Mouse (Mus musculus) liver, embryonic 13.5 days (tissue): ENCODE results near the gene Dnali1. TPM values are rescaled to one million over a fixed set of nuclear protein-coding genes. Genes with fewer than 3 reads are reported as not detected.

Source experiments
- ATAC-seq: fragments of 200-750 bp; cut with Nextera tagmentation; 2 replicates; pipeline ENCODE4 v1.8.0; 2017; ENCODE audit warnings: low read depth, mild to moderate bottlenecking, moderate number of reproducible peaks, moderate library complexity
- DNase-seq: peaks from one replicate; pipeline ENCODE4 v3.0.0; 2022
- H3K27ac ChIP-seq: fragments of 300-500 bp; sonication (generic); 2 replicates; pipeline ENCODE4 v1.5.1; 2015; ENCODE audit warnings: moderate library complexity, mild to moderate bottlenecking, inconsistent platforms
- H3K27me3 ChIP-seq: fragments of 300-500 bp; sonication (generic); 2 replicates; pipeline ENCODE4 v1.6.1; 2015; ENCODE audit warnings: mild to moderate bottlenecking, inconsistent platforms
- H3K36me3 ChIP-seq: fragments of 300-500 bp; sonication (generic); 2 replicates; pipeline ENCODE4 v1.6.1; 2015; ENCODE audit warnings: mild to moderate bottlenecking, inconsistent platforms
- H3K4me1 ChIP-seq: fragments of 300-500 bp; sonication (generic); replicated peaks from 2 replicates; pipeline ENCODE4 v1.6.1; 2015; ENCODE audit warnings: inconsistent platforms
- H3K4me2 ChIP-seq: fragments of 300-500 bp; sonication (generic); 2 replicates; pipeline ENCODE4 v1.6.1; 2015; ENCODE audit warnings: inconsistent platforms, mild to moderate bottlenecking, moderate library complexity
- H3K4me3 ChIP-seq: fragments of 300-500 bp; sonication (generic); replicated peaks from 2 replicates; pipeline ENCODE4 v1.5.1; 2015; ENCODE audit warnings: mild to moderate bottlenecking, inconsistent platforms
- H3K9ac ChIP-seq: fragments of 300-500 bp; sonication (generic); 2 replicates; pipeline ENCODE4 v1.6.1; 2015; ENCODE audit warnings: mild to moderate bottlenecking, inconsistent platforms
- H3K9me3 ChIP-seq: fragments of 300-500 bp; sonication (generic); replicated peaks from 2 replicates; pipeline ENCODE4 v1.6.1; 2016; ENCODE audit warnings: inconsistent platforms
- WGBS: fragments of 180-500 bp; shearing (Covaris S2); methylation state at CpG from one replicate; pipeline ENCODE4 v1.1.7; 2015; ENCODE audit not compliant: insufficient replicate concordance; 5-methylcytosine and 5-hydroxymethylcytosine counted together
- polyA plus RNA-seq: library from polyadenylated mRNA; unstranded; fragments of >200 nt; fragmentation: Nextera tagmentation; extraction: Ambion mirVana; gene quantifications from 2 replicates; pipeline ENCODE4 v1.2.1, GENCODE M21; 2015

The Dnali1 gene
- polyA plus RNA-seq, 1 experiment from 2014 or later, result not detected

DNA sequence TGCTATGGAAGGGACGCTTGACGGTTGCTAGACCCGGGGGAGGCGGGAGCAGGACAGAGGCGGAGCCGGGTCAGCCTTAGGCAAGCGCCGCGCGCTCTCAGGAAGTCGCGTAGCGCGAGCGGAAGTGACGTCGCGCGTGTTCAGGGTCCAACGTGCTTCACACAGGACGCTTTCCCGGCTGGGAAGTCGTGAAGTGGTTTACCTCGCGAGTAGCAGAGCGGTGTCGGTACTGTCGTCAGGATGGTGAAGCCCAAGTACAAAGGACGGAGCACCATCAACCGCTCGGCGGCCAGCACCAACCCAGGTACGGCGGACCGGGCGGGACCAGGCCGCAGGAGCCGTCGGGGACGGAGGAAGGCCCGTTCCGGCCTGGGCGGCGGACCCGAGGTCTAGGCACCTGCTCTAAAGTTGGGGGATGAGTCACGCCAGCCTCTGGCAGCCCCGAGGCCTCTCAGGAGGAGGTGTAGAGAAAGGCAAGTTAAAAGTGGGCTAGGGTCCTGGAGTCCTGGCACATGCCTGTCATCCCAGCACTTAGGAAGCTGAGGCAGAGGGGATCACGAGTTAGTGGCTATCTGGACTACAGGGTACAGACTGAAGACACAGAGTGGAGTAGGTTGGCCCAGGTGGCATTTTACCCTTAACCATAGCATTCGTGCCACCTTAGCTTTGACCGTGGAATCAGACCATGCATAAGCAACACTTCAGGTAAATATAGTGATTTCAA is 35.5 kb downstream of the Dnali1 start:
- ATAC-seq, result peak; percentile 99
- WGBS, result under 1% methylated on average over 50 of the region's 50 CpGs
- H3K27ac ChIP-seq, result peak overlapping the region; percentile 53

DNA sequence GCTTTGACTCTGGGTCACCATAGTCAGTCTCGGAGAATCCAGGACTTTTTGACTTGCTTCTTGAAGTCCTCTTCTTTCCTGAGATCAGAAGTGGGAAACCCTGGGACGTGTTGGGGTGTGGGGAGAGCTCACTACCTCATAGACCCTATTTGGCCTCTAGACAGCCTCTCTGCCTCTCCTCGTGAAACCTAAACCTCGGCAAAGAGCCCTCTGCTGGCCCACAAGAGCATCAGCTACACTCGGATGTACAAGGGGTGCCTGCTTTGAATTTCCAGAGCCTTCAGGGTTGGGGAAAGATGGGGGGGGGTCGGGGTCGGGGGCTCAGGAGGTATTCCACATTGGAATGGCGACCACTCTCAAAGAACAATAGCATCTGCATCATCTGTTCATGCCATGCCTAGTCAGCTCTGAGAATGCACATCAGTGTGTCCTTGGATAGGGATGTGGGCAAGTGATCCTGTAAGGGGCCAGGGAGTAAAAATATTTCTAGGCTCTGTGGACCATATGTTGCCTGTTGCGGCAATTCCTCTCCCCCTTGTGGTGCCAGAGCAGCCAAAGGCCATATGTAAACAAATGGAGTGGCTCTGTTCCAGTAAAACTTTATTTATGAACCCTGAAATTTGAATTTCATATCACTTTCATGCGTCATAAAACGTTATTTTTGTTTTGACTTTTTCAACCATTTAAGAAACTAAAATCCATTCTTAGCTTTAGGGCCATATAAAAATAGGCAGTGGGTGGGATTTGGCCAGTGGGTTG is 44.5 kb downstream of the Dnali1 start:
- ATAC-seq (no peak), DNase-seq (no peak)
- H3K9ac ChIP-seq, result no peak overlapping the region

More for the DNA sequence above, 35.5 kb downstream of the Dnali1 start:
- Histone ChIP-seq H3K4me3 (peak overlapping the region; percentile 93), H3K36me3 (peaks cover 26% of the 10 kb centered on the region), H3K27me3 (peaks cover 27% of the 10 kb centered on the region), H3K9ac (peak overlapping the region; percentile 90), H3K4me2 (peak overlapping the region; percentile 92), H3K4me1 (peaks cover 39% of the 10 kb centered on the region), H3K9me3 (no peaks in the 10 kb centered on the region)
- DNase-seq, result peak; percentile 85

DNA sequence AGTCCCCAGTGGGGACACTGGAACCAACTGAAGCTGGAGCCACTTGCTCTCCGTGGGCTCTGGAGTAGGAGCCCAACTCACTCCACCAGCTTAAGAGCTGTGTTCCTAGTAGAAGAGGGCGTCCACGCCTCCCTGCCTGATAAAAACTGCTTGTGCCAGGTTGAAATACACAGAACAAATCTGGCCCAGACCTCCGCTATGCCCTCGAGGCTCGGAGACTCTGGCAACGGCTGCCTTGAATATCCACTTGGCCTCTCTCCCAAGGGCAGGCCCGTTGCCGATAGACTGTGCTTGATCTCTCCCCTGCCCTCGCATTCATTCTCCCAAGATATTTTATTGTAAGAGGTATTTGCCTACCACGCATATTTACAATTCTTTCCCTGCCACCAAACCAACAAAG is 48.1 kb downstream of the Dnali1 start:
- Histone ChIP-seq H3K27me3 (peaks cover 31% of the 10 kb centered on the region), H3K9me3 (no peaks in the 10 kb centered on the region), H3K9ac (no peak overlapping the region), H3K27ac (no peak overlapping the region), H3K36me3 (no peaks in the 10 kb centered on the region), H3K4me2 (no peak overlapping the region), H3K4me1 (no peaks in the 10 kb centered on the region), H3K4me3 (no peak overlapping the region)
- ATAC-seq, result no peak
- DNase-seq, result no peak
- WGBS, result 71% methylated on average over 11 of the region's 11 CpGs

More for the DNA sequence above, 44.5 kb downstream of the Dnali1 start:
- peaks cover 29% of the 10 kb centered on the region for H3K27me3 ChIP-seq
- no peaks in the 10 kb centered on the region for H3K9me3 ChIP-seq
- no peaks in the 10 kb centered on the region for H3K4me1 ChIP-seq
- no peak overlapping the region for H3K27ac ChIP-seq
- H3K4me3 ChIP-seq, result no peak overlapping the region
- WGBS, result 30% methylated on average over 11 of the region's 11 CpGs
- no peaks in the 10 kb centered on the region for H3K36me3 ChIP-seq
- H3K4me2 ChIP-seq, result no peak overlapping the region

GRCm38 (mm10) chr4:125015806-125016635 is 49.5 kb downstream of the Dnali1 start, which contains the start of gene Gnl2:
TSS of gene Gnl2 (plus strand) at chr4:125016585.
- no peaks in the 10 kb centered on the region for H3K9me3 ChIP-seq
- H3K27me3 ChIP-seq, result peaks cover 31% of the 10 kb centered on the region
- no peak within 1 kb of the TSS for H3K27ac ChIP-seq
- no peaks in the 10 kb centered on the region for H3K4me1 ChIP-seq
- no peak within 1 kb of the TSS for H3K9ac ChIP-seq
- no peak within 1 kb of the TSS for H3K4me3 ChIP-seq
- 51% methylated on average over 10 of the region's 10 CpGs for WGBS
- DNase-seq (no peak), ATAC-seq (no peak)
- H3K36me3 ChIP-seq, result no peaks in the 10 kb centered on the region
- H3K4me2 ChIP-seq, result no peak within 1 kb of the TSS

GRCm38 (mm10) chr4:125008712-125009111 is 56.8 kb downstream of the Dnali1 start:
- Histone ChIP-seq H3K27ac (no peak overlapping the region), H3K4me3 (no peak overlapping the region), H3K9me3 (no peaks in the 10 kb centered on the region), H3K27me3 (peaks cover 74% of the 10 kb centered on the region), H3K9ac (no peak overlapping the region), H3K4me1 (no peaks in the 10 kb centered on the region), H3K36me3 (no peaks in the 10 kb centered on the region), H3K4me2 (no peak overlapping the region)
- 60% methylated on average over 8 of the region's 8 CpGs for WGBS
- ATAC-seq, result no peak
- DNase-seq, result no peak

DNA sequence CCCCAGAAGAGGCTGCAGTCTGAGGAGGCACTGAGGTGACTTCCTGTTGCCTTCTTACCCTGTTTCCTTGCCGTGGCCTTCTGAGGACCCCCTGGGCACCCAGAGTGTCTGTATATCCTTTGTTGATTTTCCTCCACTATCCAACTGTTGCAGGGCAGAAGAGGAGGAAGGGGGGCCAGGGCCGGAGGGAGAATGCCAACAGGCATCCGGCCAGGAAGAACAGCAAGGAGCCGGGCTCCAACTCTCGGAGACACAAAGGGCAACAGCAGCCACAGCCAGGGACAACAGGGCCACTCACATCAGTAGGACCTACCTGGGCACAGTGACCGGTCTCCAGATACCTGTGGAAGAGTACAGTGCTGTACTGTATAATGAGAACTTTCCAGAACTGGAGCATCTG is 57.3 kb downstream of the Dnali1 start:
- H3K4me3 ChIP-seq, result no peak overlapping the region
- 54% methylated on average over 6 of the region's 6 CpGs for WGBS

GRCm38 (mm10) chr4:125007460-125007859 is 58.0 kb downstream of the Dnali1 start:
- DNase-seq, result no peak
- H3K4me1 ChIP-seq, result peaks cover 5% of the 10 kb centered on the region; the same call in 1 of the 2 replicates
- ATAC-seq, result no peak
- no peak overlapping the region for H3K4me3 ChIP-seq
- H3K27ac ChIP-seq, result no peak overlapping the region
- H3K36me3 ChIP-seq, result no peaks in the 10 kb centered on the region
- H3K9ac ChIP-seq, result no peak overlapping the region
- WGBS, result 25% methylated on average over 15 of the region's 15 CpGs
- H3K9me3 ChIP-seq, result no peaks in the 10 kb centered on the region
- no peak overlapping the region for H3K4me2 ChIP-seq
- H3K27me3 ChIP-seq, result peaks cover 64% of the 10 kb centered on the region

More for the DNA sequence above, 57.3 kb downstream of the Dnali1 start:
- no peak for DNase-seq
- Histone ChIP-seq H3K4me1 (no peaks in the 10 kb centered on the region), H3K4me2 (no peak overlapping the region), H3K27ac (no peak overlapping the region), H3K27me3 (peaks cover 71% of the 10 kb centered on the region), H3K9ac (no peak overlapping the region), H3K9me3 (no peaks in the 10 kb centered on the region), H3K36me3 (no peaks in the 10 kb centered on the region)
- ATAC-seq, result no peak

Other genes with a start within 250 kb of the Dnali1 start
- 20.0 and 23.2 TPM in 2 replicates for gene Yrdc, start 215.0 kb downstream of the Dnali1 start, polyA plus RNA-seq
- gene 1110065P20Rik, start 214.5 kb downstream of the Dnali1 start, polyA plus RNA-seq, result 12.1 and 15.3 TPM in 2 replicates
- 0.03 and 0.05 TPM in 2 replicates for gene Maneal, start 203.5 kb downstream of the Dnali1 start, polyA plus RNA-seq
- gene Epha10, start 184.8 kb downstream of the Dnali1 start, polyA plus RNA-seq, result not detected in 2 replicates
- 6.6 and 7.6 TPM in 2 replicates for gene 9930104L06Rik, start 128.7 kb downstream of the Dnali1 start, polyA plus RNA-seq
- gene Cdca8, start 126.4 kb downstream of the Dnali1 start, polyA plus RNA-seq, result 142 and 161 TPM in 2 replicates
- 0.51 and 0.70 TPM in 2 replicates for gene Rspo1, start 79.3 kb downstream of the Dnali1 start, polyA plus RNA-seq
- 48.8 and 57.2 TPM in 2 replicates for gene Gnl2, start 49.1 kb downstream of the Dnali1 start, polyA plus RNA-seq
- 16.1 and 19.6 TPM in 2 replicates for gene Snip1, start 969 bp upstream of the Dnali1 start, polyA plus RNA-seq
- 25.9 and 32.0 TPM in 2 replicates for gene Meaf6, start 19.4 kb upstream of the Dnali1 start, polyA plus RNA-seq
- gene Zc3h12a, start 62.1 kb upstream of the Dnali1 start, polyA plus RNA-seq, result 0.36 and 0.39 TPM in 2 replicates